Mouse (Mus musculus) E14TG2a.4 (cell line): ENCODE results near the gene Ogdh.

Experiments
- CTCF ChIP-seq: conservative IDR thresholded peaks from 2 replicates; pipeline ENCODE4 v1.5.1; 2014; ENCODE audit warnings: low read length
- NANOG ChIP-seq: IDR thresholded peaks from 2 replicates; pipeline ENCODE4 v1.6.1; 2014; ENCODE audit warnings: borderline replicate concordance, low read length, mixed read lengths
- POU5F1 ChIP-seq: IDR thresholded peaks from 2 replicates; pipeline ENCODE4 v1.6.1; 2014; ENCODE audit warnings: low read length, borderline replicate concordance

DNA sequence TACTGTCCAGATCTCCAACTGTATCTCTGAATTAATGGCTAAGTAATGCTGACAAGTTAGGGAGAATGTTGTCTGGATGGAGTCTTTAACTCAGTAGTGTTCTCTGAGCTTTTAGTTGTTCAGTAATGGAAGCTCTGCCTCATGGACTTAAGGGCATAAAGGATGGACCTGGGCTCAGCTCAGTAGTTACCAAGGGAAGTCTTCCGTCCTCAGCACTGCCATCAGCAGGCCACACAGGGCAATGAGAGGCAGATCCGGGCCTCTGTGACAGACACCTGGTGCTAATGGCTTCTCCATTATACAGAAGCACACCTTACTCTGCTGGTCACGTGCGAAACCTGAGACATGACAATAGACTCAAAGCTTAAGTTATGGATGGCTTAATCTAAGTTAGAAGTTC lies 45.3 kb downstream of the Ogdh start:
- no peak for TF ChIP-seq CTCF
- no peak for TF ChIP-seq POU5F1
- TF ChIP-seq NANOG, result no peak
